Mouse (Mus musculus) thymus, postnatal 14 days (tissue): Measurements from ENCODE around the gene Spats2.

ENCODE experiments used
- DNase-seq: peaks from one replicate; pipeline ENCODE4 v3.0.0; 2021

Spats2 gene

DNA sequence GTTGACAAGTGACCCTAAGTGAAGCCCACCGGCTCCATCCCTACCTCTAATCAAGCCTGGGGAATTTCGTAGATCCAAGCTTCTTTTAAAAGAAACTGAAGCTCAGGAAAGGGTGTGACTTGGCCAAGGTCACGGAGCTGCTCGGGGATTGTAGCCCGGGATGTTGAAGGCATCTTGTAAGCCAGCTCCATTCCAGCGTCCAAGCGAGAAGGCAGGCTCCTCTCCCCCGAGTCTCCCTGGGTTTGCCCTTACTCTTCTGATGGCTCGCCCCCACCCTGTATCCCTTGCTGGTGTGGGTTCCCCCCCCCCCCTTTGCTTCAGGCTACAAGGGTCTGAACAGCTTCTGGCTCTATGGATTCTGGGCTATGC is 27.2 kb upstream of the Spats2 start:
- DNase-seq, result no peak

DNA sequence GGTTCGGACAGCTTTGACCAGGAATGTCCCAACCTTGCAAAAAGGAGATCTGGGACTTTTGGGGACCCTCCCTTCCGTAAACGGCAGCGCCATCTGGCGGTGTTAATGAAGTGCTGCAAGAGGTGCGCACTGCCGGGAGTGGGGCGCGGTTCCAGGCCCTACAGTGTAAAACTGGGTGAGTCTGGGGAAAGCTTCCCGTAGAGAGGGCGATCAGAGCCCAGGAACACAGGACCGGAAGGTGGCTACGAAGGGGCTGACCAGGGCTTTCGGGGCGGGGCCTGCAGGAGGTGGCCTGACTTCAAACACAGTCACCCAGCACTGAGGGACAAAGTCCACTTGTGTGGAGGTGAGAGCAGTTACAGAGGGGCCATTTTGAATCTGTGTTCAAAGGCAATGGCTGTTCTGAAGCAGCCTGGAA is 26.6 kb upstream of the Spats2 start:
- peak; percentile 48 for DNase-seq

DNA sequence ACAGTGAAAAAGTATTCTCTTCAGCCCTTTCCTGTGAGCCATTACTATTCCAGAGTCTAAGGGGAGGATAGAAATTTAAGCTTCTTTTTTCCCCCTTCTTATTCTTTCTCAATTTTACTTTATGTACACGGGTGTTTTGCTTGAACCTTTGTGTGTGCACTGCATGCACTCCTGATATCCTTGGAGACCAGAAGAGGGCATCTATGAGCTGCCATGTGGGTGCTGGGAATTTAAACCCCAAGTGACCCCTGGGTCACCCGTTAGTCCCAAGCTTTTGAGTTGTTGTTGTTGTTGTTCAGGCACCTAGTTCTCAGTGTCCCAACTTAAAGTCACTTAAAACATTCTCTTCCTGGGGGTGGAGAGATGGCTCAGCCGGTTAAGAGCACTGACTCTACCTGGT is 25.7 kb upstream of the Spats2 start:
- DNase-seq, result no peak

GRCm38 (mm10) chr15:99105238-99105637 is 20.5 kb upstream of the Spats2 start:
- DNase-seq, result no peak

- DNase-seq, result no peak
Observed at GRCm38 (mm10) chr15:99107866-99108265, 17.9 kb upstream of the Spats2 start.

DNA sequence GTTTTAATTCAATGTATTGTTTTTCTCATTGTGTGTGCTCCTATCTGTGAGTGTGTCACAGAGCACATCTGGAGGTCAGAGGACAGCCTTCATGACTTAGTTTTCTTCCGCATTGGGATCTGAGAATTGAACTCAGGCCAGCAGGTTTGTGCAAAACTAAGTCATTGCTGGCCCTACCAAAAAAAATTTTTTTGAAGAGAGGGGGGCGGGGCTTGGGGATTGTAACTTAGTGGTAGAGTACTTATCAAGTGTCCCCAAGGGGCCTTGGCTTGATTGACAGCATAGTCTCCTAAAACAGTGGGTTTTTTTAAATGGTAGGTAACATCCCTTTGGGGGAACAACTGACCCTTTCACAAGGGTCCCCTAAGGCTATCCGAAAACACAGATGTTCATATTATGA is 14.6 kb upstream of the Spats2 start:
- DNase-seq, result no peak

DNA sequence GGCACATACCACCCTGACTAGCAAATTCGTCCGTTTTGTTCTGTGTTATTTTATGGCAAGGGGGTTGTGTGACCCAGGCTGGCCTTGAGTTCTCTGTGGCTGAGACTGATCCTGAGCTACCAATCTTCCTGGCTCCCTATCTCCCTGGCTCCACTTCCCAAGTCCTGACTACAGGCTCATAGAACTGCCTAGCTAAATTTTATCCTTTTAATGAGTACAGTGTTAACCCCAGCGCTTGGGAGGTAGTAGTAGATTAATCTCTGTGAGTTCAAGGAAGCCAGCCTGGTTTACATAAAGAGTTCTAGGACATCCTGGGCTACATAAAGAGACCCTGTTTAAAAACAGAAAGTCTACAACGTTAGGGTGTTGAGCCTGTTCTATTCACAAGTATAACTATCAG is 13.9 kb upstream of the Spats2 start:
- no peak for DNase-seq

- no peak for DNase-seq
Observed at GRCm38 (mm10) chr15:99112843-99113395, 12.8 kb upstream of the Spats2 start.

- peak; percentile 27 for DNase-seq
Observed at GRCm38 (mm10) chr15:99113396-99113975, 12.2 kb upstream of the Spats2 start.

DNA sequence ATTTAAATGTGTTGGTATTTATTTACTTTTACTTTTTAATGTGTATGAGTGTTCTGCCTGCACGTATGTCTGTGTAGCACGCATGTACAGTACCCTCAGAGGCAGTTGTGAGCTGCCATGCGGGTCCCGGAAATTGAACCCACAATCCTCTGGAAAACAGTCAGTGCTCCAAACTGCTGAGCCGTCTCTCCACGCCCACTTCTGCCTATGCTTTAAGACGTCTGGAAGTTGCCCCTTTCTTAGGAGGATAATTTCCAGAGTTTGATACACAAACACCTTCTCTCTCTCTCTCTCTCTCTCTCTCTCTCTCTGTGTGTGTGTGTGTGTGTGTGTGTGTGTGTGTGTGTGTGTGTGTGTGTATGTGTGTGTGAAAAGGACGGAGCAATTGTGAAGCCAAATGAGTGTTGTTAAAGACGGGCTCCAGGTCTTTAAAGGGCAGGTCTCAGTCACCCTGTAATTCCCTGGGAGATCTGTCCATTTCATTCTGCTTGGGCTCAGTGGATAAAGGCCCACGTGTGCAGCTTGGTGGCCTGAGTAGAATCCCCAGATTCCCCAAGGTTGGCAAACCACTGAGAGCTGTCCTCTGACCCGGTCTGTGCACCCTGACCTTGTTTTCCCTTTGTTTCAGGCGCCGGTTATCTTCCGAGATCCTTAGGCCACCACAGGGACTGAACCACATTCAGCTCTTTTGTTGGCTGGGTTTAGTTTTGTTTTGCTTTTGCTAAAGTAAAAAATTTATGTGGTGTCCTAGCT is 11.2 kb upstream of the Spats2 start:
- no peak for DNase-seq

DNA sequence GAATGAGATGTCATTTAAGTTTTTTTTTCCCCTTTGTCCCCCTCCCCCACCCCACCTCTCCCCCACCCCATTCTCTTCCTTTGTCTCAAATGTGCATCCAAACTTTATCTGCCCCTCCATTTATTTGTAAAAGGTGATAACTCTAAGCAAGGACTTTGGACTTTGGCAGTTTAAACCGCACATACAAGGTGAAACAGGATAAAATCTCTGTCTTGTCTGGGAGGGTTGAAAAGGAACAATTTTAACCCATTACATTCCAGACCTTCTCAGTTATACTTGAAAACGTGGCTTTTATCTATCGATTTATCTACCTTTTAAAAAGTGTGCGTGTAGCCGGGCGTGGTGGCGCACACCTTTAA is 10.7 kb upstream of the Spats2 start:
- DNase-seq, result no peak

GRCm38 (mm10) chr15:99116539-99116938 is 9.2 kb upstream of the Spats2 start:
- DNase-seq, result no peak

DNA sequence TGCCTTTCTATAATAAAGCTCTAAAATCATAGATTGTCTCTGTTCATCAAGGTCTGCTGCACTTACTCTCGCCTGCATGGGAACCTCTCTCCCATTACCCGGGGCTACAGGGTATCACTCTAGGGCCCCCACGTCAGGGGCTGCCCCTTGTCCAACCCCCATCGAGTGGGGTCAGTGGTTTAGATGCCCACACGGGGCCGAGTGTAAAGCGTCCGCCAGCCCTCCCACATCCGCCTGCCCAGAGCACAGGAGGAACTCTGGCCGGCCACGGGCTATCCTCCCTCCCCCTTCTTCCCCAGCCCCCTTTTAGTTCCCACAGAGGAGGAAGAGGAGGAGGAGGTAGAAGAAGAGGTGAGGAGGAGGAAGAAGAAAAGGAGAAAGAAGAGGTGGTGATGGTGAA is 4.9 kb upstream of the Spats2 start:
- no peak for DNase-seq

- DNase-seq, result no peak
Observed at GRCm38 (mm10) chr15:99122642-99123041, 3.1 kb upstream of the Spats2 start.

- DNase-seq, result peak; percentile 75
Observed at GRCm38 (mm10) chr15:99126081-99126815, 532 bp downstream of the Spats2 start.

GRCm38 (mm10) chr15:99126816-99127365 is 1.2 kb downstream of the Spats2 start:
- no peak for DNase-seq

DNA sequence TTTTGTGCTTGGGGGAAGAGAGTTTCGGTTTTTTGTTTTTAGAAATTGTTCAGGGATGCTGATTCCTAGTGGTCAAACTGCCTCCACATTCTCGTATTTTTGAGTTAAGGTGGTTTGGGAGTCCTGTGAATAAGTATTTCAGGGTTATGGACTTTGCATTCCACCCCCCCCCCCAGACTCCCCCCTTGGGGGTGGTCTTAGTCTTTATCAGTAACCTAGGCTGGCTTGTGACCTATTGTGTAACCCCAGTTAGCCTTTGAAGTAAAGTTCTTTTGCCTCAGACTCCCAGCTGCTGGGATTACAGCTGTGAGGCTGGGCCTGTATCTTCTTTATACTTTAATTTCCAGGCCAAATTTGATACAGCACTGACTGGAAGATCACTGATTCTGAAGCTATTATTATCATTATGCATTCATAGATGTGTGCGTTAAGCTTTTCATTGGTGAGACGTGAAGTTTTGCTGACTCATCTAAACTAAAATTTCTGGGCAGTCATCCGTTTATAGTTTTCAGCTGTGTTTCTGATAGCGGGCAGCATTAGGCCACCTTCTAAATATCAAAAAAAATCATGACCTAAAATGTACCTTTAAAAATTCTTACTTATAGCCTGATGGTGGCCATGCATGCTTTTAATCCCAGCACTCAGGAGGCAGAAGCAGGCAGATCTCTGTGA is 2.3 kb downstream of the Spats2 start:
- DNase-seq, result no peak

DNA sequence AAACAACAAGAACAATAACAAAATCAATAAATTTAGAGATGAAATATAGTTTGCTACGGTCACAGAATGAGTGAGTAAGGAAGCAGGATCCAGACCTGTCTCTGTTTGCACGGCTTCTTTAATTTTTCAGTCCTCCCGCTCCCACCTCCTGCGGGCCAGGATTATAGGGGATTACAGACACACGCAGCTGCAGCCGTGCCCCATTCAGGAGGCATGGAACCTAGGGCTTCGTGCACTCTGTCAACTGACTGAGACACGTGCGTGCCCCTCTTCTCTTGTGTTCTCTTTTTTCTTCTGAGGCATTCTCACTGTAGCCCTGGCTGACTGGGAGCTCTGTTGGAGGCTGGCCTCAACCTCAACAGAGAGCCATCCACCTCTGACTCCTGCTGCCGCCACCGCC is 3.7 kb downstream of the Spats2 start:
- peak; percentile 13 for DNase-seq

DNA sequence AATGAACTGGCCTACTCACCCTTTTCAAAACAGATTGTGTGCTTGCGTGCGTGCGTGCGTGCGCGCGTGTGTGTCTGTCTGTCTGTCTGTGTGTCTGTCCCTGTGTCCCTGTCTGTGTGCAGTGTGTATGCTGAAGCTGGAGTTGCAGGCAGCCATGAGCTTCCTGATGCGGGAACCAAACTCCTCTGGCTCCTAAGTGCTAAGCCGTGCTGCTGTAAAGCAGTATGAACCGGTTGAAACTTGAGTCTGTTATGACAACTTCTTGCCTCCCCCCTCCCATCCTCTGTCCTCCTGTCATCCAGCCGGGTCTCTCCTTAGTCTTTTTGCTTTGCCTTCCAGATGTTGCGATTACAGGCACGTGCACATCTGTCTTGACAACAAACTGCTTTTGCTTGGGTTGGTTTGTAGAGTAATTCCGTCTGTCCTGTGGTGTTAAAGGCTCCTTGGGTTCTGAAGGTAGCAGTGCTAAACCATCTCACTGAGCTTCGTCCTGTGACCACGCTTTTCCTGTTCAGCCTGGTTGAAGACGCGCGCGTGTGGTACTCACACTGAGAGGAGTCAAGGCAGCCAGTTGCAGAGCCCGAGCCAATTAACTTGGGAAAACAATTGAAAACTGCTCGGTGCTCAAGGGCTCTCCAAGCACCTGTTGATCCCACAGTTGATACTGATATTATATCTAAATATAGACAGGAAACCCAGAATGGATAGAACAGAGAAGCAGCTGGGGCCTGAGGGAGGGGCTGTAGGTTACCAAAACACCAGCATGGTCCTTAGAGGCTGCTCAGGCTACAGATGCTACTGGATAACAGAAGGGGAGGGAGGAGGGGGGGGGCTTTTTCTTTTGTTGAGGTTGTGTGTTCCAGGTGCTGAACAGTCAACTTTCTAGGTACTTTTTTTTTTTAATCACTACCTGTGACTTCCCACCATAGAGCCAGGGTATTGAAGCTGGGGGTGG is 4.5 kb downstream of the Spats2 start:
- peak; percentile 25 for DNase-seq

GRCm38 (mm10) chr15:99138389-99138788 is 12.7 kb downstream of the Spats2 start:
- DNase-seq, result no peak

- DNase-seq, result peak; percentile 46
Observed at GRCm38 (mm10) chr15:99139669-99140068, 14.0 kb downstream of the Spats2 start.

DNA sequence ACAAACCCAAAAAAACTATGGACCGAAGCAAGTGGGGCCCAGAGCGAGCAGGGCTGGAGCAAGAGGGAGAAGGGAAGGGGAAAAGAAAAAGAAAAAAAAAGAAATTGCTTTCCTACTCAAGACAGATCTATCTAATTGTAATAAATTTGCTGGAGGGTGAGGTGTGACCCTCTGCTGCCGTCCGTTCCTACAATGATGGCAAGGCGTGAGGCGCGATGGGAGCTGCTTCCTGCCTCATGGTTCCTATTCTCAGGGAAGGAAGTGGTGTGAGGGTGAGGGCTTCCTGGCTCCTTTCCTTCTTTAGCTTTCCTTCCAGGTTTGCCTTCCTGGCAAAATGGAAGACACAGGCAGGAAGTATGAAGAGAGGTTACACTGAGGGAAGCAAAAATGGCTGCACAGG is 24.8 kb downstream of the Spats2 start:
- no peak for DNase-seq
